Mouse (Mus musculus) MEL (cell line): Measurements from ENCODE around the gene Rap1b. TPM values are rescaled to one million over a fixed set of nuclear protein-coding genes. Genes with fewer than 3 reads are reported as not detected.

Source experiments
- DNase-seq: peaks from one replicate; pipeline ENCODE4 v3.0.0; 2011; ENCODE audit warnings: low read depth, low spot score
- H3K27ac ChIP-seq: 2 replicates; pipeline ENCODE4 v1.5.1; 2012; ENCODE audit warnings: low read depth, mild to moderate bottlenecking, control low read depth, low read length, moderate library complexity; ENCODE audit not compliant: control insufficient read depth
- H3K27me3 ChIP-seq, 2 experiments: fragments of 150-350 bp in 1 of 2; sonication (generic) in 1 of 2; 2 replicates each; pipeline ENCODE4 v1.6.1; 2012; ENCODE audit warnings: low read length in 2 of 2, mild to moderate bottlenecking in 2 of 2, improper control_type of control experiment in 1 of 2, moderate library complexity in 1 of 2; ENCODE audit not compliant: insufficient read depth in 2 of 2, control insufficient read depth in 1 of 2
- H3K36me3 ChIP-seq, 2 experiments: 2 replicates each; pipeline ENCODE4 v1.6.1; 2012 to 2014; ENCODE audit warnings: low read length in 2 of 2, improper control_type of control experiment in 1 of 2, inconsistent platforms in 1 of 2, mild to moderate bottlenecking in 1 of 2; ENCODE audit not compliant: insufficient read depth in 2 of 2, control insufficient read depth in 1 of 2
- H3K4me1 ChIP-seq, 2 experiments: fragments of 150-350 bp in 1 of 2; sonication (generic) in 1 of 2; 2 replicates each; pipeline ENCODE4 v1.6.1; 2012; ENCODE audit warnings: low read length in 2 of 2, improper control_type of control experiment in 1 of 2, mild to moderate bottlenecking in 1 of 2; ENCODE audit not compliant: insufficient read depth in 2 of 2, control insufficient read depth in 1 of 2
- H3K4me3 ChIP-seq, 2 experiments: fragments of 150-350 bp in 1 of 2; sonication (generic) in 1 of 2; 2 replicates each; pipeline ENCODE4 v1.5.1; 2012; ENCODE audit warnings: low read depth in 2 of 2, low read length in 2 of 2, mild to moderate bottlenecking in 2 of 2, moderate library complexity in 2 of 2, control low read depth in 1 of 2, improper control_type of control experiment in 1 of 2; ENCODE audit not compliant: control insufficient read depth in 1 of 2, insufficient read depth in 1 of 2
- H3K79me2 ChIP-seq: 2 replicates; pipeline ENCODE4 v1.6.1; 2012; ENCODE audit warnings: mild to moderate bottlenecking, low read length, moderate library complexity; ENCODE audit not compliant: control insufficient read depth, poor library complexity, insufficient read depth
- H3K9ac ChIP-seq: 2 replicates; pipeline ENCODE4 v1.6.1; 2012; ENCODE audit warnings: low read depth, mild to moderate bottlenecking, control low read depth, low read length, moderate library complexity; ENCODE audit not compliant: control insufficient read depth, poor library complexity, severe bottlenecking
- H3K9me3 ChIP-seq: fragments of 150-350 bp; sonication (generic); replicated peaks from 2 replicates; pipeline ENCODE4 v1.6.1; 2012; ENCODE audit warnings: mild to moderate bottlenecking, low read length, improper control_type of control experiment, moderate library complexity; ENCODE audit not compliant: insufficient read depth
- CHD1 ChIP-seq: IDR thresholded peaks from 2 replicates; pipeline ENCODE4 v1.6.1; 2012; ENCODE audit warnings: low read depth, mild to moderate bottlenecking, inconsistent platforms, low read length, improper control_type of control experiment
- CHD2 ChIP-seq: IDR thresholded peaks from 2 replicates; pipeline ENCODE4 v1.6.1; 2011; ENCODE audit warnings: low read length, improper control_type of control experiment
- E2F4 ChIP-seq: IDR thresholded peaks from 2 replicates; pipeline ENCODE4 v1.6.1; 2011; ENCODE audit warnings: low read depth, low read length, improper control_type of control experiment, borderline replicate concordance
- ELF1 ChIP-seq: IDR thresholded peaks from 2 replicates; pipeline ENCODE4 v1.6.1; 2014; ENCODE audit warnings: low read depth, mild to moderate bottlenecking, inconsistent platforms, low read length, improper control_type of control experiment, moderate library complexity
- EP300 ChIP-seq, 2 experiments: IDR thresholded peaks; 2 replicates each; pipeline ENCODE4 v1.6.1; 2011; ENCODE audit warnings: improper control_type of control experiment in 2 of 2, low read length in 2 of 2, low read depth in 1 of 2, mild to moderate bottlenecking in 1 of 2
- ETS1 ChIP-seq: IDR thresholded peaks from 2 replicates; pipeline ENCODE4 v1.6.1; 2012; ENCODE audit warnings: low read depth, mild to moderate bottlenecking, inconsistent platforms, low read length, improper control_type of control experiment, moderate library complexity
- GATA1 ChIP-seq: IDR thresholded peaks from 2 replicates; pipeline ENCODE4 v1.6.1; 2011; ENCODE audit warnings: low read depth, low read length, improper control_type of control experiment
- KAT2A ChIP-seq: conservative IDR thresholded peaks from 2 replicates; pipeline ENCODE4 v1.6.1; 2012; ENCODE audit warnings: low read depth, low read length, improper control_type of control experiment, inconsistent platforms
- MAFK ChIP-seq: IDR thresholded peaks from 2 replicates; pipeline ENCODE4 v1.6.1; 2011; ENCODE audit warnings: low read depth, mild to moderate bottlenecking, low read length, improper control_type of control experiment, borderline replicate concordance
- MAX ChIP-seq: IDR thresholded peaks from 2 replicates; pipeline ENCODE4 v1.6.1; 2011; ENCODE audit warnings: low read length, improper control_type of control experiment
- MEF2A ChIP-seq: IDR thresholded peaks from 2 replicates; pipeline ENCODE4 v1.6.1; 2014; ENCODE audit warnings: low read depth, mild to moderate bottlenecking, inconsistent platforms, low read length, improper control_type of control experiment; ENCODE audit not compliant: poor library complexity, insufficient replicate concordance, severe bottlenecking; ENCODE audit errors: extremely low read depth
- MYB ChIP-seq: IDR thresholded peaks from 2 replicates; pipeline ENCODE4 v1.6.1; 2011; ENCODE audit warnings: mild to moderate bottlenecking, low read depth, low read length, improper control_type of control experiment
- MYC ChIP-seq: IDR thresholded peaks from 2 replicates; pipeline ENCODE4 v1.6.1; 2011; ENCODE audit warnings: low read depth, mild to moderate bottlenecking, low read length, improper control_type of control experiment, moderate library complexity
- NRF1 ChIP-seq: IDR thresholded peaks from 2 replicates; pipeline ENCODE4 v1.6.1; 2014; ENCODE audit warnings: low read depth, mild to moderate bottlenecking, inconsistent platforms, low read length, improper control_type of control experiment, moderate library complexity; ENCODE audit not compliant: poor library complexity, insufficient read depth, severe bottlenecking
- POLR2AphosphoS5 ChIP-seq: IDR thresholded peaks from 2 replicates; pipeline ENCODE4 v1.6.1; 2012; ENCODE audit warnings: low read depth, borderline replicate concordance, mild to moderate bottlenecking, inconsistent platforms, low read length, moderate library complexity, mixed read lengths
- RAD21 ChIP-seq: IDR thresholded peaks from 2 replicates; pipeline ENCODE4 v1.6.1; 2011; ENCODE audit warnings: mild to moderate bottlenecking, low read depth, low read length, improper control_type of control experiment
- RCOR1 ChIP-seq: IDR thresholded peaks from 2 replicates; pipeline ENCODE4 v1.6.1; 2012; ENCODE audit warnings: low read depth, mild to moderate bottlenecking, inconsistent platforms, low read length, improper control_type of control experiment
- SIN3A ChIP-seq: IDR thresholded peaks from 2 replicates; pipeline ENCODE4 v1.6.1; 2012; ENCODE audit warnings: low read length, improper control_type of control experiment, inconsistent platforms
- TBP ChIP-seq: IDR thresholded peaks from 2 replicates; pipeline ENCODE4 v1.8.0; 2011; ENCODE audit warnings: low read depth, low read length, improper control_type of control experiment
- TCF12 ChIP-seq: IDR thresholded peaks from 2 replicates; pipeline ENCODE4 v1.6.1; 2014; ENCODE audit warnings: low read depth, mild to moderate bottlenecking, inconsistent platforms, low read length, improper control_type of control experiment, moderate library complexity
- USF2 ChIP-seq, 2 experiments: IDR thresholded peaks; 2 replicates each; pipeline ENCODE4 v1.6.1; 2011 to 2012; ENCODE audit warnings: improper control_type of control experiment in 2 of 2, low read length in 2 of 2, borderline replicate concordance in 1 of 2, inconsistent platforms in 1 of 2, low read depth in 1 of 2, mild to moderate bottlenecking in 1 of 2; ENCODE audit not compliant: insufficient read depth in 1 of 2
- ZNF384 ChIP-seq: IDR thresholded peaks from 2 replicates; pipeline ENCODE4 v1.6.1; 2012; ENCODE audit warnings: low read depth, mild to moderate bottlenecking, inconsistent platforms, low read length, improper control_type of control experiment
- polyA plus RNA-seq, 2 experiments: library from polyadenylated mRNA; stranded (reverse) in 1 of 2; unstranded in 1 of 2; fragments of >175 nt in 1 of 2; fragments of >200 nt in 1 of 2; gene quantifications; 2 replicates each; pipeline versions ENCODE4 v1.2.1 to v1.2.4; 2012; ENCODE audit warnings: low replicate concordance in 2 of 2, low read depth in 1 of 2; ENCODE audit not compliant: insufficient read length in 2 of 2, insufficient read depth in 1 of 2, missing spikeins in 1 of 2
- total RNA-seq: library from RNA; depleted of rRNA; stranded (reverse); fragments of 300-350 nt; gene quantifications from 2 replicates; pipeline ENCODE4 v1.2.3, GENCODE M21; 2012

The Rap1b gene
- total and polyA plus RNA-seq, 3 experiments = 42.3 to 89.1 (median 83.3) TPM

- no peak overlapping the region for H3K27ac ChIP-seq
- H3K4me1 ChIP-seq = peaks cover 0 to 9% of the 10 kb centered on the region in 2 experiments; a peak in 2 of 4 replicates
- H3K9me3 ChIP-seq = no peaks in the 10 kb centered on the region
- TF ChIP-seq MYB (no peak), ELF1 (no peak), CHD2 (no peak), MAX (no peak), POLR2AphosphoS5 (no peak), CHD1 (no peak), RAD21 (no peak), MYC (no peak), MEF2A (no peak)
- no peak overlapping the region for H3K9ac ChIP-seq
- H3K4me3 ChIP-seq = no peak overlapping the region
- H3K36me3 ChIP-seq = peaks cover 0 to 13% of the 10 kb centered on the region in 2 experiments; a peak in 2 of 4 replicates
- DNase-seq = no peak
- H3K79me2 ChIP-seq = no peaks in the 10 kb centered on the region
- no peaks in the 10 kb centered on the region; a peak in 1 of 4 replicates for H3K27me3 ChIP-seq
Measured at GRCm38 (mm10) chr10:117859800-117860199, 14.0 kb upstream of the Rap1b start.

GRCm38 (mm10) chr10:117858241-117858640, 12.4 kb upstream of the Rap1b start:
- Histone ChIP-seq H3K4me1 (peaks cover 0 to 9% of the 10 kb centered on the region in 2 experiments; a peak in 2 of 4 replicates), H3K27ac (no peak overlapping the region), H3K27me3 (no peaks in the 10 kb centered on the region; a peak in 1 of 4 replicates), H3K9me3 (no peaks in the 10 kb centered on the region), H3K9ac (no peak overlapping the region), H3K79me2 (no peaks in the 10 kb centered on the region), H3K4me3 (no peak overlapping the region), H3K36me3 (peaks cover 0 to 13% of the 10 kb centered on the region in 2 experiments; a peak in 2 of 4 replicates)
- DNase-seq = no peak
- TF ChIP-seq USF2 (IDR thresholded peaks at IDR 0.05; ENCODE audit: borderline replicate concordance in 1 of 2, insufficient read depth in 1 of 2, low read depth in 1 of 2, low read length in 2 of 2) (no peak), EP300 (IDR thresholded peaks at IDR 0.05; ENCODE audit: low read depth in 1 of 2, low read length in 2 of 2) (no peak)

- Histone ChIP-seq H3K4me3 (peak overlapping the region; percentile 15 to 20; a peak in 3 of 4 replicates), H3K9ac (peak overlapping the region; percentile 44), H3K27ac (peak overlapping the region; percentile 72), H3K36me3 (peaks cover 0 to 13% of the 10 kb centered on the region in 2 experiments; a peak in 2 of 4 replicates), H3K27me3 (no peaks in the 10 kb centered on the region), H3K4me1 (peaks cover 0 to 9% of the 10 kb centered on the region in 2 experiments; a peak in 2 of 4 replicates), H3K79me2 (no peaks in the 10 kb centered on the region), H3K9me3 (no peaks in the 10 kb centered on the region)
- TF ChIP-seq POLR2AphosphoS5 (no peak), RAD21 (no peak), EP300 (IDR thresholded peaks at IDR 0.05; ENCODE audit: low read depth in 1 of 2, low read length in 2 of 2) (peak; percentile 28 to 39; a peak in 2 of 4 replicates), KAT2A (no peak), NRF1 (0 out of 2 replicates have a peak, but pooled peaks have one; percentile 31), RCOR1 (no peak; the same call in 1 of the 2 replicates), ETS1 (0 out of 2 replicates have a peak, but pooled peaks have one; percentile 8), E2F4 (no peak), MAFK (no peak), MYB (no peak), ZNF384 (peak; percentile 91), TBP (no peak), TCF12 (peak; percentile 23; the same call in 1 of the 2 replicates), GATA1 (peak; percentile 53; the same call in 1 of the 2 replicates), SIN3A (peak; percentile 51)
- peak; percentile 68 for DNase-seq
Measured at GRCm38 (mm10) chr10:117856001-117856720, 10.3 kb upstream of the Rap1b start.
